Mouse (Mus musculus) small intestine, adult 2 months (tissue): ENCODE measurements around the gene Foxr1.

Experiments
- CTCF ChIP-seq: fragments of 200-500 bp; IDR thresholded peaks from 2 replicates; pipeline ENCODE4 v1.5.1; 2012; ENCODE audit warnings: low read depth, mild to moderate bottlenecking, control low read depth, inconsistent platforms, low read length, moderate library complexity, mixed read lengths; ENCODE audit not compliant: insufficient replicate concordance, insufficient read length; ENCODE audit errors: extremely low read depth
- POLR2A ChIP-seq: fragments of 200-500 bp; IDR thresholded peaks from 2 replicates; pipeline ENCODE4 v1.6.1; 2012; ENCODE audit warnings: low read depth, mild to moderate bottlenecking, control low read depth, inconsistent platforms, low read length, moderate library complexity

GRCm38 (mm10) chr9:44405011-44405410, 35.9 kb downstream of the Foxr1 start:
- TF ChIP-seq CTCF: no peak
- no peak for TF ChIP-seq POLR2A
